Mouse (Mus musculus) gastrocnemius, postnatal 4 days (tissue): ENCODE results near the gene Utf1. TPM values are rescaled to one million over a fixed set of nuclear protein-coding genes. Genes with fewer than 3 reads are reported as not detected.

Source experiments
- DNase-seq, 2 experiments: peaks; one replicate each; pipeline ENCODE4 v3.0.0; 2021 to 2022; ENCODE audit warnings: low spot score in 2 of 2, mixed read lengths in 2 of 2
- long read RNA-seq, 2 experiments: library from polyadenylated mRNA; stranded (forward); transcript quantifications; one replicate each; pipeline ENCODE4 v2.0.0; 2021
- total RNA-seq, 2 experiments: library from RNA; stranded (reverse); gene quantifications; 2 replicates each; pipeline ENCODE4 v1.2.3; 2021

The Utf1 gene
- not detected for total RNA-seq
- long read RNA-seq, experiment 1 = 0 reads
- long read RNA-seq, experiment 2 = 0 reads

DNA sequence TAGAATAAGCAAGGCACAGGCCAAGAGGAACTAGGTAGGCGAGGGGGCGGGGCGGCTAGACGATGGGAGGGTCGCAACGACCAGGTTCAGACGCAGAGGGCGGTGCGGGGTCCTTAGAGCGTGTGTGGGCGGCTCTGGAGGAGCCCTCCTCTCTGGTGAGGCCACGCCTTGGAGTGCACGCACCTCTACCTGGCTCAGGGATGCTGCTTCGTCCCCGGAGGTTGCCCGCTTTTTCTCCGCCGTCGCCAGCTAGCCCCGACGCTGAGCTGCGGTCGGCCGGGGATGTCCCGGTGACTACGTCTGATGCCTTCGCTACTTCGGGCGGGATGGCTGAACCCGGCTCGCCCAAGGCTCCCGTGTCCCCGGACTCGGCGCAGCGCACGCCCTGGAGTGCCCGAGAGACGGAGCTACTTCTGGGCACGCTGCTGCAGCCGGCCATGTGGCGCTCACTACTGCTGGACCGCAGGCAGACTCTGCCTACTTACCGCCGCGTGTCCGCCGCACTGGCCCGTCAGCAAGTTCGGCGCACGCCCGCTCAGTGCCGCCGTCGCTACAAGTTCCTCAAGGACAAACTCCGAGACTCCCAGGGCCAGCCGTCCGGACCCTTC lies at the start of gene Utf1:
Gene Utf1 (plus strand): TSS at position 116 of the 608 bp plus-strand sequence.
- peak in 1 of 2 experiments; percentile 30 for DNase-seq

DNA sequence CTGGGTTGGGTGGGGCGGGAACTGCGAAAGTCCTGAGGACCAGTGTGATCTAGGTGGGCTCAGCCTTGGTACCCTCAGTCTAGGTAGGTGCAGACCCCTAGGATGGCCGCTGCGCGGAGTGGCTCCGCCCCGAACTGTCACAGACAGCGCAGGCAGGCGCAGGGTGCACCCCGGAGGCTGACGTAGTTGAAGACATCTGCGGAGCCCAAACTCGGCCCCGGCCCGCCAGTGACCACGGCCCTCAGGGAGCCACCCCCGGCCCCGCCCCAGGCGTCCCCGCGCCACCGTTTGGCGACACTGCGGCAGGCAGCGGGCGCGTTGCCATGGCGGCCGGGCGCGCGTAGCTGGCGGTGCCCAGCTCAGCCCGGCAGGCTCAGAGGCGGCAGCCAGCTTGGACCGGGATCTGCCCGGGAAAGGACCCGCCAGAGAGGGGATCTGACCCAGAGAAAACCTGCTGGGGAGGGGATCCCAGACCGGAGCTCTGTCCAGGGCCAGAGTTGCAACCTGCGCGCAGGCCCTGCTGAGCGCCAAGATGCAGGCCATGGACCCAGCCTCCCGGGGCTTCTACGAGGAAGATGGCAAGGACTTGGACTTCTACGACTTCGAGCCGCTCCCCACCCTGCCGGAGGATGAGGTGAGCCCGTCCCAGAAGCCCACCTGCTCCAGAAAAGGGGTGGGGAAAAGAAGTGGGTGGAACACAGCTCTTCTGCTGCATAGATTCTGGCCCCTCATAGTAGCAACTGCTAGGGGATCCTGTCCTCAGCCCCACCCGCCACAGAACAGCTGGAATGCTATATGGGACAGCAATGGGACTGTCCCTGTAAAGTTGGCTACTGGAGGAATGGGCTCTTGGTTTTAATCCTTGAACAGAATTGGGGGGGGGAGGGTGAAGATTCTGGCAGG lies 48.7 kb upstream of the Utf1 start, which contains the start of gene Kndc1:
Gene Kndc1 (plus strand): TSS at position 42 of the 903 bp plus-strand sequence.
- peak; percentile 38 to 53 for DNase-seq

DNA sequence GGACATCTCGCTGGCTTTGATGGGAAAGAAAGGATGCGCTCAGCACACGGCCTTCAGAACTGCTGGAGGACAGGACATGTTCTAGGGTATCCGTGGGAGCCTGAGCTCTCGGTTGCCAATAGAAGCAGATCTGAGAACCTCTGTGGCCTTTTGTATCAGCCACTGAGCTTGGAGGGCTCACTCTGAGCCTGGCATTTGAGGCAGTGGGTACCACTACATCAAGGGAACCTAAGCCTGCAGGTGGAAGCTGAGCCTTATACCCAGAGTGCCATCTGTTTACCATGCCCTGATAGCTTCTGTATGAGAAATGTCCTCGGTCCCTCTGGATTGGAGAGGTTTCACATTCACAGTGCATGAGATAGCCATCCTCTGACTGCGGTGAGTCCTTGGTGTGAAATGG lies 47.3 kb upstream of the Utf1 start:
- DNase-seq = no peak

DNA sequence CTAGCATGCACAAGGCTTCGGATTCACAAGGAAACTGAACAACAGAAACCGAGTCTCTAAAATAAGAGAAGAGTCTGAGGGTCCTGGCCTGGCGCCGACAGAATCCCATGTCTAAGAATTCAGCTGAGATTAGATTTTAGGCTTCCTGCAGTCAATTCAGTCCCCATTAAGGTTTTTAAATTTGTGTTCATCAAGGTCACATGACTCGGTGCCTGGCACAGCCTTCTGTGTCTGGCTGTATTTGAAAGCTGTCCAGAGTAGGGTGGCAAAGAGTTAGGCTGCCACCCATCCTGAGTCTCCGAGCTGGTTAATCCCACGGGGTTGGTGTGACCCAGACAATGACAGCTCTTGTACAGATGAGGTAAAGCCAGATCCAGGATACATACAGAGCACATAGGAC lies 46.8 kb upstream of the Utf1 start:
- DNase-seq = no peak

DNA sequence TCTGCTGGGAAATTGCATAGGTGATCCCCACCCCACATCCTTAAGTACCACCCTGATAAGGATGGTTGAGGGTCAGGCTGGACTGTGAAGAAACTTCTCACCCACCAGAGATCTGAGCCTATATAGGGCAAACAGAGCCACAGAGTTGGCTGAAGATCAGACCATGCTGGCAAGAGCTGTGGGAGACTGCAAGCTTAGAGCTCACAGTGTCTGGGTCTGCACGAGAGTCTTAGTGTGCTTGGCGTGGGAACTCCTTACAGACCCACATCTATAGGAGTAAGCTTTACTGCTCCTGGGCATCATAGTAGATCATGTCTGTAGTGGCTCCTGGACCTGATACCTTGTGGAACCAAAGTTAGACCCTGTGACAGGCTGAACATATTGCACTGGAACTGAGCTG lies 45.0 kb upstream of the Utf1 start:
- no peak for DNase-seq

DNA sequence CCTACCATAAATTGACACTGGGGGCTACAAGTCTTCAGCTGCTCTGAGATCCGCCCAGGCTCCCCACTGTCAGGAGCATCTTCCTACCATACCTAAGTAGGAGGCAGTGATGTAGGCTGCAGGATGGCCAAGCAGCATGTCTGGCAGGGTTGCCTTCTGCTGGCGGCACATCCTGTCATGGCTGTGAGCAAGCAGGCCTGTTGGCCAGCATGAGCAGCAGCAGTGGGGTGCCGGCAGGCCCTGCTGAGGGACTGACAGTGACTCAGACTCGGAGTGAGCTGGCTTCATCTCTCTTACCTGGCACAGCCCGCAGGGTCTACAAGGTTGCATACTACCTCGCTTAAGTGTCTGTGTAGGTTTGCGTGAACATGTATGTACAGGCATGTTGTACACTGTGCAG lies 44.1 kb upstream of the Utf1 start:
- DNase-seq = no peak

DNA sequence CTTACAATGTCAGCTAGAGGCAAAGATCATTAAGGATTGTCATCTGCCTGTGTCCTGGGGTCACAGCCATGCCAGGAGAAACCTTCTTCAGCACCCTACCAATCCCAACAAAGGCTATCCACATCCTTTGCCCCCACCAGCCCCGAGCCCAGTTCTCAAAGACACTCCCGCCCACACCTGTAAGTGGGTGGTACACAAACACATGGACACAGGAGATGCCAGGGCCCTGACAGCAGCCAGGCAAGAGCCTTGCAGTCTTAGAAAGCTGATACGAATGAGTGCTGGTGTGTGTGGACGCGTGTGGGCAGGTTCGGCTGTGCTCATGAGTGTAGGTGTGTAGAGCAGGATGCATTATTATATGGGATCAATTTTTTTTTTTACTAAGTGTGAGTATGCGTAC lies 43.1 kb upstream of the Utf1 start:
- no peak for DNase-seq

DNA sequence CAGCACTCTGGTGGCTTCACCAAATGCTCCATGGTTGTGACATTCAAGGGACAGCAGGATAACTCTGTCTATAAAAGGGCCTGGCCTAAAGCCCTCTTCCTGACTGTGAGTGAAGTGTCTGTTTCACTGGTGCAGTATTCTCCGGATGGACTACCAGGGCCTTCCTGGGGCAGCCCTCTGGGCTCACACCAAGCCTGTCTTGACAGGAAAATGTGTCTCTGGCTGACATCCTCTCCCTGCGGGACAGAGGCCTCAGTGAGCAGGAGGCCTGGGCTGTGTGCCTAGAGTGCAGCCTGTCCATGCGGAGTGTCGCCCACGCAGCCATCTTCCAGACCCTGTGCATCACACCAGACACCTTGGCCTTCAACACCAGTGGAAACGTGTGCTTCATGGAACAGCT lies 42.7 kb upstream of the Utf1 start:
- no peak for DNase-seq

DNA sequence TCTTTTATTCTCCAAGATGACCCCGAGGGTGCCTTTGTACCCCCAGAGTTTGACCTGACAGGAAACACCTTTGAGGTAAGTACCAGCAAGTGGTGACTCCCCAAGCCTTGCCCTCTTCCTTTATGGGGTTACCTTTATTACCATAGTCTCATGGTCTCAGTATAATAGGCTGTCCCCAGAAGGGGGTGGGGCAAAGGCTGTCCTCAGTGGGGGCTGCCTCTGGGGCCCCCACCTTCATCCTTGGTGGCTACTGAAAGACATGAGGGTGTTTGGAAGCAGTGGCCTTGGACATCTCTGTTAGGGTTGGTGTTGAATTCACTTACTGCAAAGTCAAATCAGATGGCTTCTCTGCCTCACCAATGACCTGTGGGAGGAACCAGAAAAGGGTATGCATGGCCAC lies 41.6 kb upstream of the Utf1 start:
- DNase-seq = no peak

DNA sequence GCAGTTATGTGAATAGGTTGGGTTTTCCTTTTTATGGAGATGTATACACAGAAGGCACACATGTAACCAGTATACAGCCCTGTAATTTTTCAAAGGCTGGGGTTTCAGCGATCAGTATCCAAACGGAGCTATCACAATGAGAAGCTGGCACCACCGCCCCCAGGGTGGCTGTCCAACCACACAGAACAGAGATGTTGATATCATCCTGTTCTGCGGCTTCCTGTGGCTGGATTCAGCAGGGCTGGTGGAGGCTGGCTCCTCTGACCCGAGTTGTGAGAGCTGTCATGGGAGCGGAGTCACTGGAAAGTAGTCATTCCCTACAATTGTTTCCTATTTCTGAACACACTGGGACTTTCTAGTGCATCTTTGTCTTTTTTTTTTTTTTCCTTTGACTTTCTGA lies 38.3 kb upstream of the Utf1 start:
- no peak for DNase-seq

DNA sequence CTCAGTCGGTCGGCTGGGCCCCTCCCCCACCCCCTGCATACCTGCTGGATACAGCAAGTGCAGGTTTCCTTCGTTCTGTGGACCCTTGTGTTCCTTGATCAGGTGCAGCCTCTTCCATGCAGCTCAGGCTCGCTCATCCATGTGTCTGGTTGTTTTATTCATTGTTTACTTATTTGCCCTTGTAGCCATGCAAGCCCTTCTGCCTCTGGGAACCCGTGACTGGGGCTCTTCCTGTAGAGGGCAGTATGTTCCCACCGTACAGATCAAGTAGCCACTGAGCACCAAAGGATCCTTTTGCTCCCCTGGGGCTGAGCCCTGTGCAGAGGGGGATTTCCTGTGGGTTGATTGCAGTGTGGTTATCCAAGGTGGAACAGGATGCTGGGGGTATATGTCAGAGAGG lies 37.9 kb upstream of the Utf1 start:
- DNase-seq = peak in 1 of 2 experiments; percentile 30

DNA sequence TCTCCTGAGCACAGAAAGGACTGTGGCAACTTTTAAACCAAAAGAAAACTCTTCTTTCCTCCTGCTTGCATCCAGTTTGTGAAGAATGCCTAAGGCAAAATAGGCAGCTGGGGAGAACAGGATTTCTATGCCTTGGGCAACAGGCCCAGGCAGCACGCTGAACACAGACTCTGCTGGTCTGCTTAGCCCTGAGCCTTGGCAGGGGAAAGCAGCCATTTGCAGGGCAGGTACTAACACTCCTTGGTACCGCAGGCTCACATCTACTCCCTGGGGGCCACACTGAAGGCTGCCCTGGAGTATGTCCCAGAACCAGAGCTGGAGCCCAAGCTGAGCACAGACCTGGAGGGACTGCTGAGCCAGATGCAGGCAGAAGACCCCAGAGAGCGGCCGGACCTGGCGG lies 35.4 kb upstream of the Utf1 start:
- peak in 1 of 2 experiments; percentile 47 for DNase-seq

DNA sequence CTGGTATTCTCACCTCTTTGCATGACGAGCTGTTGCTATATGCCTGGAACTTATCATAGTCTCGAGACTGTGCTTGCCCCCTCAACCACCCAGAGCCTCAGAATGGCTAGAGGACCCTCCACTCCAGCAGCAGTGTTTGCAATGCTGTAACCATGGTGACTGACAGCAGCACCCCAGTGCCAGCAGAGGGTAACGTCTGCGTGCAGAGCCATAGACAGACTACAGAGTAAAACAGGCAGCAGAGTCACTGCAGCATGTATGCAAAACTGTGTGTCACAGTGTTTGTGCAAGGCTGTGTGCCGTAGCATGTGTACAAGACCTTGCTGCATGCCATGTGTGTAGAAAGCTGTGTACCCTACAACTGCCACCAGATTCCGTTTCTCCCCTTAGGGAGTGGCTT lies 34.1 kb upstream of the Utf1 start:
- no peak for DNase-seq

DNA sequence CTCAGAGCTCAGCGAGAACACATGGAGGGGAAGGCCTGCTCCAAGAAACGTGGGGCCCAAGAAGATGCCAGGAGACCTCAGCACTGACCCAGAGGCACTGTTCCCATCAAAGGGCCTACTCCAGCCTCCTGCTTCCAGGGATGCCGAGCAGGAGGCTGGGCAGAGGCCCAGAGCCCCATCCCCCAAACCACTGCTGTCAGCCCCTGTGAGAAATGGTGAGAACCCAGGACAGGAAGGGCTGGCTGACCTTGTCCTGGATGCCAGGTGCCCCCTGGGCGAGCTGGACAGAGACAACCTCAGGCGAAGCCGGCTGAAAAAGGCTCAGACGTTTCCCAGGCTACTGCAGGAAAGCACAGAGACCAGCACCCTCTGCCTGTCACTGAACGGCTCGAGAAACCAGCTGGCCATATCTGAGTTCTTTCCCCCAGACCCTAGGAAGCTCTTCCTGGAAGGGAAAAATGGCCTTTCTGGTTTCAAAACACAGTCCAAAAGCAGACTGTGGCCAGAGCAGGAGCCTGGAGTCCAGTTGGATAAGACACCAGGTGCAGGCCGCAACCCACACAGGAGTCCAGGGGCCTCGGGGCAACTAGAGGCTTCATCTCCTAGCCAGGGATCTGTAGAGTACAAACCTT lies 33.3 kb upstream of the Utf1 start:
- DNase-seq = no peak

DNA sequence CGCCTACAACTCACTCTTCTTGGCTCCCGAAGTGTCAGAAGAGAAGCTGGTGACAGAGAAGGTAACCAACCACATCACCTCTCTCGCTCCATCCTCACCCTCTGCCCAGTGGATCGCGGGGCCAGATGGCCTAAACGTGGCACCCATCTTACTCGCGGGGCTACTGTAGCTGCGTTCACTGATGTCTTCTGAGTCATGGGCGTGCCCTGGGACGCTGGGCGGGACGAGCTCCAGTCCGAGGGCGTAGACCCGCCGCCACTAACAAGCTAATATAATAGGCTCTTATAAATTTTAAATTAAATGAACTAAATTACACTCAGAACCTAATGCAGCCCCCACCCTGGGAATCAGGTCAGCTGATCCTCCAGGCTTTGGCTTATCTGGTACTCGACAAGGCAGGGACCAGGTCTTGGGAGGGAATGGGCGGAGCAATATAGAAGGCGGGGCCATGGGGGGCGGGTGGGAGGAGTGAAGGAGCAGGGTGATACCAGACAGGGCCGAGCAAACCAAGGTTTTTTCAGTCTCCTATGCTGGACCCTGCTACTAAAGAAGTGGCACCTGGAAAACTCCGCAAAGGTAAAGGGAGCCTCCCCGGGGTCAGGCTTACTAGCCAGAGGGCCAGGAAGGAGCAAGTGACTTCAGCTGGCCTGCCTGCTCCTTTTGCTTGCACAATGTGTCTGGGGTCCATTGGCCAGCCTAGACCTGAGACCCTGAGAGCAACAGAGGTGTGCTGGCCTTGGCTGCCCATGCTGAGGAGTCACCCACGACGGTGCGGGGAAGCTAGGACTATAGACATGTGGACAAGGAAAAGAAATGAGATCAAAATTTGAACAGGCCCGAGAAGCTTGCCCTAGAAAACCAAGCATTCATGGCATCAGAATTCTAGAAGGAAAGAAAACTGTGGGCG lies 29.2 kb upstream of the Utf1 start:
- no peak for DNase-seq

DNA sequence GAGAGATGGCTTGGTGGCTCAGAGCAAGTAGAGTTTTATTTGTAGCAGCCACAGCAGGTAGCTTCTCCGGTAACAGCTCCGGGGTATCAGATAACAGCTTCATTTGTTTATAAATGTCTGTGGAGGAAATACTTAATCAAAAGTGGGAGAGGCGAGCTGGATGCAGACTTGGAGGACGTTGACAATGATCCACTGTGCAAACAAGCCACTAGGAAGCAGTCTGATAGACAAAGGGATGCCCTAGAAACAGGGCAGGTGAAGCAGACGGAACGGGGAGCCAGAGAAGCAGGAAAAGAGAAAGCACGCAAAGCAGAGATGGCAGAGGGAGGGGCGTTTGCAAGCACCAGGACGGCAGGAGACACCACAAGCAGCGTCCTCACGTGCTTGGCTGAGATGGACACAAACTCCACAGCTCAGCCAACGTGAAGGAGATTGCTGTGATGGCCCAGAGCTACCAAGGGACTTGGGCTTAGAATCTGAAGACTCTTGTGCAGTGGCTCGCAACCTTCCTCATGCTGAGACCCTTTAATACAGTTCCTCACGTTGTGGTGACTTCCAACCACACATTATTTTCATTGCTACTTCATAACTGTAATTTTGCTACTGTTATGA lies 27.8 kb upstream of the Utf1 start:
- DNase-seq = no peak

DNA sequence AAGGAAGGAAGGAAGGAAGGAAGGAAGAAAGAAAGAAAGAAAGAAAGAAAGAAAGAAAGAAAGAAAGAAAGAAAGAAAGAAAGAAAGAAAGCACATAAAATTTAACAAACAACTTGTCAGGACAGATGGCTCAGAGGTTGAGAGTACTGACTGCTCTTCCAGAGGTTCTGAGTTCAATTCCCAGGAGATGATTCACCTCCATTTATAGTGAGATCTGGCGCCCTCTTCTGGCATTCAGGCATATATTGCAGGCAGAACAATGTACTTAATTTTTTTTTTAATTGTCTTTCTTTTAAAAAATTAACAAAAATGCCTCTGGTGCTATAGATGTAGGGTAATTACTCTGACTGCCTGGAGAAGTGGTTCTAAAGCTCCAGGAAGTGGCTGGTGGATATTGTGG lies 27.2 kb upstream of the Utf1 start:
- DNase-seq = no peak

DNA sequence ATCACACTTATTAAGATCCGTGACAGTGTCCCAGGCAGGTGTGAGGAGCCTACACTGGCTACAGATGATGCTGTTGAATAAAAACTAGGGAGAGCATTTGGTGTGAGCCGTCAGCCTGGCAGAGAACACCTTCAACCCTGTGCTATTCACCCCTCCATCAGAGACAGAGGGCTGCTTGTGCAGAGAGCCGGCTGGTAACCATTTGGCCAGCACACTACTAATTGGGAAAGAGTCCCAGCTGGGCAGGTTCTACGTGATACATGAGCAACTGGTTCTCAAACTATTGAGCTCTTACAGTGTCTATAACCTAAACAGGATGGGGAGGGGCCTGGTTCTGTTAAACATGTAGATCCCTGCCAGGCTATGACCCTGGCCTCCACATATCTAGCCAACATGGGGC lies 25.3 kb upstream of the Utf1 start:
- no peak for DNase-seq

DNA sequence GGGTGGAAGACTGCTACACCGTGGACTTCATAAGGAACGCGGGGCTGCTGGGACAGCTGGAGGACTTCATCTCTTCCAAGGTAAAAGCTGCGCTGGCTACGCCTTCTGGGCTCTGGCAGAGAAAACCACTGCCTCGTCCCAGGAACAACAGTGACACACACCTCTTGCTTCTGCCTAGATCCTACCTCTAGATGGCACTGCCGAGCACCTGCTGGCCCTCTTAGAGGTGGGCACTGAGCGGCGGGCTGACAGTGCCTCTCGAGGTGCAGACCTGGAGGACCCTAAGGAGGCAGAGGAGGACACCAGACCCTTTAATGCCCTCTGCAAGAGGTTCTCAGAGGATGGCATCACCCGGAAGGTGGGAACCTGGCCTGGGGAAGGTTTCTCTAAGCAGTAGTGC lies 12.9 kb upstream of the Utf1 start:
- peak in 1 of 2 experiments; percentile 34 for DNase-seq

DNA sequence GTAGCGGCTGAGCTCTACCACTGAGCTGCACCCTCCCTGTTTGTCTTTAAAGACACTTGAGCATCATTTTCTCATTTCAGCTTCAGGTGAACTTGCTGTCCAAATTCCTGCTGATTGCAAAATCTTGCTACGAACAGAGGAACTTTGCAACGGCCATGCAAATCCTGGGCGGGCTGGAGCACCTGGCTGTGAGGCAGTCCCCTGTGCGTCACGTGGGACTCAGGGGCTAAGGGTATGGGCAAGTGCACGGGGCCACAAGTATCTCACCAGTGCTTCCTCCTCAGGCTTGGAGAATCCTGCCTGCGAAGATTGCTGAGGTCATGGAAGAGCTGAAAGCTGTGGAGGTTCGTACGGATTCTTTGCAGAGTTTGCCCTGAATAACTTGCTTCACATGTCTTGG lies 6.9 kb upstream of the Utf1 start:
- no peak for DNase-seq

DNA sequence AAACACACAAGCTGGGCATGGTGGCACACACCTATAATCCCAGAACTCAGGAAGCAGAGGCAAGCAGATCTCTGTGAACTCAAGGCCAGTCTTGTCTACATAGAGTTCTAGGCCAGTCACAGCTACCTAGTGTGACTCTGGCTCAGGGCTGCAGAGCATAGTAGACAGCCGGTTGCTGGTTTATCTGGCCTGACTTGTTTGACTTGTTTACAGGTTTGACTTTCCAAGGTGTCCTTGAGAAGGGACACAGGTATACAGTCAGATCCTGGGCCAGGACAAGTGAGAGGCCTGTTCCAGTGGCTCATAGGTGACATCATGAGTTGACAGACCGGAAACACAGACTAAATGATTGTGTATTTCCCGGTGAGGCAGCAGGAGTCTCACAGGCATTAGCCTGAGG lies 6.5 kb upstream of the Utf1 start:
- DNase-seq = no peak
